Mouse (Mus musculus): ENCODE results near the gene Shroom3.

GRCm38 (mm10) chr5:92950583-92950982 lies 267.3 kb downstream of the Shroom3 start:
- TF ChIP-seq CTCF (IDR thresholded peaks at IDR 0.05; ENCODE audit: control insufficient read depth, insufficient read depth, insufficient read length) (no peak), CEBPB (IDR thresholded peaks at IDR 0.05; ENCODE audit: low read depth) (no peak), MYOD1 (IDR thresholded peaks at IDR 0.05; ENCODE audit: control insufficient read depth, insufficient read length, low read depth) (no peak), MAX (IDR thresholded peaks at IDR 0.05) (no peak)
